Mouse (Mus musculus) embryo, embryonic 10.5 days (tissue): Measurements from ENCODE around the gene Vrk1.

Experiments used
- DNase-seq: peaks from one replicate; pipeline ENCODE4 v3.0.0-alpha.2; 2015; ENCODE audit warnings: low spot score

The Vrk1 gene

DNA sequence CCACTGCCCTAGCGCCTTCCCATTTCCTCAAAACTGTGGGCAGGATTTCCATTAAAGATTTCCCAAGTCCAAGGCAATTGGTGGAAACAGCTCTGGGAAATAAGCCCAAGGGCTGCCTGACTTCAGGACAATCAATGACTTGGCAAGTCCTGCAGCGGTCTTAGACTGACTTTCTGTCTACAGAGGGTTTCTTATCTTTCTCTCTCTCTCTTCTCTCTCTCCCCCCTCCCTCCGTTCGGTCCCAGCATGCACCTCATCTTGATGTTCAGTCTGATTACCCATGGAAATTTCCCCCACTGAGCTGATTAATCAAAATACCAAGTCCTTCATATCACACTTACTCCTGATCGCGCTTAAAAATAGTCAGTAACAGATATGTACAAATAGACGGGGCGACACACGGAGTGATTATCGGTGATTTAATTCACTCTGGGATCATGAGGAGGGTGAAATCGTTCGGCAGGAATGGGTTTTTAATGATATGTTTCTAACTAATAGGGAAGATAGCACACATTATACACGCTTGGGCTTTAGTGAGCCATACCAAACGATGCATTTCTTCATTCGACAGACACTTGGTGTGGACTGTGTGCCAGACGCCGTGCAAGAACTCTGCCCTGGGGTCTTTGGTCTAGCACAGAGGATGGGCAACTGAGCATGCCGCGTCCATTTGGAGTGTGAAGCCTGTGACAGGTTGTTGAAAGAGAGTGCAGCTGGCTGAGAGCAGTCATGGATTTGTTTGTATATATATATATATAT, 12.8 kb upstream of the Vrk1 start:
- DNase-seq, result no peak

DNA sequence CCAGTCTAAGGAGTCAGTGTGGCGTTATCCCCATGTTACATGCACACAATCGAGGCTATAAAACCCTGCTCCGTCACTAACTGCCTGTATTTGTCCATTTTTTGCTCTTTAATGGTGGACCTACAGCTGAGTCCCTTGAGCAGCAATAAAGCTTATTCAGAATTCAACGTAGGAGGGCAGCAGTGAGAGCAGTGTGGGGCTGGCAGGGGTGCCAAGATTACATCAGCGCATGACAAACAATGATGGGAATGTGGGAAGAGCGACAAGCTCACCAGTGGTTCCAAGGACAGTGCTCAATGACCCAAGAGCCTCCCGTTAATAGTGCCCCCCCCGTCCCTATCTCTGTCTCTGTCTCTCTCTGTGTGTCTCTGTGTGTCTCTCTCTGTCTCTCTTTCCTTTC, 8.3 kb upstream of the Vrk1 start:
- no peak for DNase-seq

DNA sequence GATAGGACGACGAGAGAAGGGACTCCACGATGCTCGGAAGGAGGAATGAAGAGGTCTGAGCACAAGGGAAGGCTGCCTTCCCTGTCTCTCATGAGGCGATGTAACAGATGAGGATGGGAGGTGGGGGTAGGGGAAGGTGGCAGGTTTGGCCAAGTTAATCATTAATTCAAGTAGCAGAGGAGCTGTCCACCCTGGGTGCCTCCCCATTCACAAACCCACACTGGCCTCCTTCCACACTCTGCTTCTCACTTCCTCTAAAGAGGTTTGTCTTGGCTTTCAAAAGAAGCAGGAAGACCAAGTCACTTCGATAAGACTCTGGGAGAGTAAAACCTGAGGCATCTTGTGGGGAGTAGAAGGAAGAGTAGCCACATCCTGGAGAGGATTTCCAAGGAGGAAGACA, 5.3 kb upstream of the Vrk1 start:
- no peak for DNase-seq

DNA sequence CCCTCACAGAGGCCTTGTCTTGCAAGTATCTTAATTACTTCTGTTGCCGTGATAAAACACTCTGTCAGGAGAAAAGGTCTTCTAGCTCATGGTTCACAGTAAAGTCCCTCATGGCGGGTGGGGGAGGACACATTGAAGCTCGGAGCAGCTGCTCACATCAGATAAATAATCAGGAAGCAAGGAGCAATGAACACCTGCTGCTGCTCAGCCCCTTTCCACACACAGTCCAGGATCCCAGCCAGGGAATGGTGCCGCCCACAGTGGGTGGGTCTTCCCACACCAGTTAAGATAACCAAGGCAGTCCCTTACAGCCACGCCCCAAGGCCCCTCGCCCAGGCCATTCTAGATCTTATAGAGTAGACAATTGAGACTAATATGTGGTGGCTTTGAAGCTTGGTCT, 3.8 kb upstream of the Vrk1 start:
- no peak for DNase-seq

DNA sequence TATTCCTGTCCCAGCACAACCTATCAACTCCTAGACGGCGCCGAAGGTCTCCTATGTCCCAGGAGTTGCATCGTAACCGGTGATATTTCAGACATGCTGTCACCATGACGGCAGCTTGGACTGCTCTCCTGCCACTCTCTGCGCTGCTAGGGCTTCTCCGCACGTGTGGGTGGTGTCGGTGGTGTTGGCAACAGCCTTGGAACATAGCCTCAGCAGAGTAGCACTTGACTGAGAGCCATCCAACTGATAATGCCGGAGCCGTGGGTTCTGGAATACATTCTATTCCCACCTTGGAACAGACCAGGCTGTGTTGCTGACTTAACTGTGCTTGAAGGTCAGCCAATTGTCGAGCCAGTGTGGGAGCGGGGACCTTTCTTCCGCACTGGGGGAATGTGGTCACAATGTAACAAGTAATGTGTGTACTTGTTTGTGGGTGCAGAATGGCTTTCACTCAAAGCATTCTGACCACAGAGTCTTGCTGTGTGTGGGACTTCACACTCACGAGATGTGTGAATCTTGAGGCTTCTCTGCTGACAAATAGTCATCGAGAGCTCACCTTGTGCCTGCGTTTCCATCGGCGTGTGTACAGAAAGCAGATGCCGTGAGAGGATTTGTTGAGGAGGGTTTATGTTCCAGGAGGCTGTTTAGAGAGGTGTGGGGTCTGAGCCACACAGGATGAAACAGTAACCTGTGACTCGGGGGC, 1.5 kb upstream of the Vrk1 start:
- DNase-seq, result no peak

DNA sequence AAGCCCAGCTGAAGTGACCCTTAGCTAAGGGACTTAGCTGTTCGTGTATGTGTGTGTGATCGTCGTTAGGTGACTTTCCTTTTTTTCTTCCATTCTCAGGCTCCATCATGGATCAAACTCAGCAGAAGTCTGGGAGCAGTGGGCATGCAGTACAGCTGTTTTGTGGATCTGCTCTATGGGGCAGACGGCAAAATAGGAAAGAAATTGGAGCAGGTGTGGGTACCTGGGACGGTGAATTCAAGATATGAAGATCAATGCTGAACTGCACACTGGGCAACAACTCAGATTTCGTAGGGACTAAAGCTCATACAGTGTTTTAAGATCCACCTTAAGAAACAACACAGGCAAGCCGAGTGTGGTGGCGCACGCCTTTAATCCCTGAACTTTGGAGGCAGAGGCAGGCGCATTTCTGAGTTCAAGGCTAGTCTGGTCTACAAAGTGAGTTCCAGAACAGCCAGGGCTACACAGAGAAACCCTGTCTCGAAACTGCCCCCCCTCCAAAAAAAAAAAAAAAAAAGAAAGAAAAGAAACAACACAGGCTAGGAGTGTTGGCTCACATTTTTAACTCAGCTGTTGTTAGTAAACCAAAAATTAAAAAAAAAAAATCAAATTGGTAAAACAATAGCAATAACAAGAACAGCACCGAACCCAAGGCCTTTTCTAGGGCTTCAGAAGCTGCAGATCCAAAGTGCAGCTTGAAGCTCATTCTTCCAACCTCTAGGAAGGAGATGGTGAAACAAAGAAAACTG, 732 bp upstream of the Vrk1 start:
- no peak for DNase-seq

DNA sequence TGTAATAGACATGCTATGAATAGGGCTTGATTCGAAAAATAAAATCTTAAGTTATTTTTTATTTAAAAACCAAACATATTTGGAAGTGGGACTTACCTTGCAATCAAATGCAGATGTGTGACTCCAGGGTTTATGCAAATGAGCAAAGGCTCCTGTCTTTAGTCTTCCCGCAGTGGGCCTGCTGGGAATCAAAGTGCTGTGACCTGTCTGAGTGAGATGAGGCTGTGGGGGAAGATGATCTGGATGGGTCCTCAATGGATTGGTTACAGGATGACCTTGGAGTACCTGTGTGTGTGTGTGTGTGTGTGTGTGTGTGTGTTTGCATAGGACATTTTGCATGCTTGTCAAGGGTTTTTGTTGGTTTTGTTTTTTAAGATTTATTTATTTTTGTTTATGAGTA, 2.1 kb downstream of the Vrk1 start:
- no peak for DNase-seq

DNA sequence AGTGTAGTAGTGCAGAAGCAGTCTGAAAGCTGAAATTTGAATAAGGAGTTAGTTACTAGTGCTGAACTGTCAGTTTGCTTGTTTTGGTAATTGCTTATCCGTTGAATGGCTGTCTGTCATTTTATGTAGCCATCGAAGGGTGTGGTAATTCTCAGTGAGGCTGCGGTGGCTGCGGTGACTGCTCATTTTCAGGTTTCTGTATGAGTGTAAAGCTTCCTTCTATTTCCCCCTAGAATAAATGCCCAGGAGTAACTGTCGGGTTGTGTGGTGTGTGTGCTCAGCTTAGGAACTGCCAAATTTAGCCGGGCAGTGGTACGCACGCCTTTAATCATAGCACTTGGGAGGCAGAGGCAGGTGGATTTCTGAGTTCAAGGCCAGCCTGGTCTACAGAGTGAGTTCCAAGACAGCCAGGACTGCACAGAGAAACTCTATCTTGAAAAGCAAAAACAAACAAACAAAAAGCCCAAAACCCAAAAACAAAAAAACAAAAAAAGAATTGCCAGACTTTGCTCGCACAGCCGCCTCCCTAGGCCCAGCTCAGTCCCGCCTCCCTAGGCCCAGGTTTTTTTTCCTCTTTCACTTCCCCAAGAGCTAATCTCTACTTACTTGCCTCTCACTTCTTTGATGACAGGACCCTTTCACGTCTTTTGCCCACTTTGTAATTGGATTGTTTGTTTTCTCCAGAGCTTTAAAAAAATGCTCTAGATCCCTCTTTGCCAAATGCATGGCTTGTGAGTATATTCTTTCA, 6.4 kb downstream of the Vrk1 start:
- no peak for DNase-seq

DNA sequence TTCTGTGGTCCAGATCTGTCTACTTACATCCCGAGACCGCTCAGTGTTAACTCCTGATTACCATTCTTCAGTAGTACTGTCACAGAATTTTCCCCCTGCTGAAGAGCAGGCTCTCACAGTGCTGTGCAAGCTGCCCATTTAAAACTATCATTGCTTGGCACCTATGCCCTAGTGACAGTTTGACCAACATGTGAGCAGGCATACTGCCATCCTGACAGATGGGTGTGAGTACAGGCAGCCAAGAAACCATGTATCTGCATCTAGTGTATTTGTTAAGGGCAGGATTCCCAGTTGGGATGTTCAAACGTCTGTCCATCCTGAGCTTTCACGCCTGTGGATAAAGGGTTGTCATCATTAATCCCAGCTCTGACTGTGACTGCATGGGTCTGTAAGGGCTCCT, 10.0 kb downstream of the Vrk1 start:
- no peak for DNase-seq

DNA sequence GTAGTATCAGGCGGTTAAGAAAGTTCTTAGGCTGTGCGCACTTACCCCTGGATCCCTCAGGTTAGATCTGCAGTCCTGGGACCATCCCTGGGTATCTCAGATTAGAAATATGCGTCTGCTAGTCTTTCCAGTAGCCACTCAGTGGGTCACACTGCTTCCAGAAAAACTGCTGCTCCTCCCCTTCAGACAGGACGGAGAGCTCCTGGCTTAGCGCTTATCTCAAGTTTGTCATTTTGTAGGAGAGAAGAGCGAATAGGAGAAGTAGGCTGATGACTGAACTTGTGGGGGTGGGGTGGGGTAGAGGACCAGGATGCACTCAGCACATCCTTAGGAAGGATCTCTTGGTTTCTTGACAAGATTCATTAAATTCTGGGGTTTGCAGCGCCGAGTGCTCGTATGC, 13.6 kb downstream of the Vrk1 start:
- no peak for DNase-seq

DNA sequence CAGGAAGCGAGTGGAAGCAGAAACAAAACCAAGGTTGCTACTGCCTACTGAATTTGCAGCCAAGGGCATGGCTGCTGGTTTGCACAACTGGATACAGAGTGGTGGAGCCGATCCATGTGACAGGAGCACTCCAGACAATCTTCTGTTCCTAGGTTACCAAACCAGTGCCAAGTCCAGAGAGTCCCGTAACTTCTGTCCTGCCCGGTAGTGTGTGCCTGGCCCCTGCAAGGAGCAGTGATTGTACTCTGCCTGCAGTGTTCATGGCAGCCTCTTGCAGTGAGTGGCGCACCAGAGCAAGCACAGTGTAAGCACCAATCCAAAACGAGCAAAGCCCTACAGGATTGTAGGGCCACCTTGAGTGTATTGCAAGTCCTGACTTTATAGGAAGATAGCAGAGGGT, 15.4 kb downstream of the Vrk1 start:
- no peak for DNase-seq

DNA sequence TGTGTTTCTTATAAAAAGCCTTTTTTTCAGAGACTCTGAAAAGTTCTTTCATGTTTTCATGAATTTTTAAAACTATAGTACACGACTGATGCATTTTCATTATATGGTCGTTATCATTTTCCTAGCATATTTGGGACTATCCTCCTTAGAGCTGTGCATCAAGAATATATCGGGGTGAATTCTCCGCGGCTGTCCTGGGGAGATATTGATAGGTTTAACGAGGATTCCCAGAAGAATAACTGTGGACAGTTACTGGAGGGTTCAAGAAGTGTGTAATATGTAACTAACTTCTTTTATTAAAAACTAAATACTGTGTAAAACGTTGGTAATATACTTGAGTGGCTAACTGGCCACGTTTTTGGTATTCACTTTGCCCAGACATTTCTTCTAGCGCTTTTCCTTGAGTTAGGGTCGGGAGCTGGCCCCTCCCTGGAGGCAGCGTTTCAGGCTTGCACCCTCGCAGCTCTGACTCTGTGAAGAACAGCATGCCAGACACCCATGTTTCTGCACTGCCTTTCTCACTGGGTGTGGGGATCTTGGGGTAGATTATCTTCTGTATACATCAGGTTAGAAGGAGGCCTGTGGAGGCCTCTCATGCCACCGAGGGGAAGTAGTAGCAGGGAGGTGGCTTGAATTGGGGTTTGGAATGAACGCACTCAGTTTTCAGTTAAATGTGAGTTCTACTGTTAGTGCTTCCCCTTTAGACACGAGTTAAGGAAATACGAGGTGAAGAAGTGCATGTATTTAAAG, 16.5 kb downstream of the Vrk1 start:
- no peak for DNase-seq

DNA sequence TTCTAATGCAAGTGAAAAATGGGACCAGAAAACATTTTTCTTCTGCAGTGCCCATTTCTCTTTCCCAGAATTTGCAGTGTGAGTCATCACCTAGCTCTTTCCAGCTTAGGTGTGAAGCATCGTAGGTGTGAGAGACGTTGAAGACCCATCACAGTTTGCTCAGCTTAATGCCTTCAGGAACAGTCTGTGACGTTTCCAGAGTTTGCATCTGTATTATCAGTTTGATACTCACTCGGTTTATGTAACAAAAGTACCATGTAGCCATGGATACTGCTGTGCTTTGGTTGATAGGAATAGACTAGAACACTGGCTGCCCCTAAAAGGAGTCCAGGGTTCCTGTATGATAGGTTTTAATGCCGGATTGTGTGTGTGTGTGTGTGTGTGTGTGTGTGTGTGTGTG, 17.3 kb downstream of the Vrk1 start:
- DNase-seq, result no peak

DNA sequence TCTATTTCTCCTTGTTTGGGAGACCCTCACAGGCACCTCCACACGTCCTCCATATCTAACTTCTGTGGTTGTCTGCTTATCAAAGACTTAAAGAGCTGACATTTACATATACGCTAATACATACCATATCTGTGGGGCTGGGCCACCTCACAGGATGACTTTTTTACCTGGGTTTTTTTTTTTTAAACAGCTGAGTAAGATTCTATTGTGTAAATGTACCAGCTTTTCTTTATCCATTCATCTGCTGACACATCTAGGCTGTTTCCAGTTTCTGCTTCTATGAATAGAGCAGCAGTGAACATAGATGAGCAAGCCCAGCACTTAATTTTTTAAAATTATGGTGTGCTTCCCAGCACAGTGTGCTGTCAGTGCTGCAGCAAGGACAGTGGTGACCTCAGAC, 19.6 kb downstream of the Vrk1 start:
- no peak for DNase-seq

DNA sequence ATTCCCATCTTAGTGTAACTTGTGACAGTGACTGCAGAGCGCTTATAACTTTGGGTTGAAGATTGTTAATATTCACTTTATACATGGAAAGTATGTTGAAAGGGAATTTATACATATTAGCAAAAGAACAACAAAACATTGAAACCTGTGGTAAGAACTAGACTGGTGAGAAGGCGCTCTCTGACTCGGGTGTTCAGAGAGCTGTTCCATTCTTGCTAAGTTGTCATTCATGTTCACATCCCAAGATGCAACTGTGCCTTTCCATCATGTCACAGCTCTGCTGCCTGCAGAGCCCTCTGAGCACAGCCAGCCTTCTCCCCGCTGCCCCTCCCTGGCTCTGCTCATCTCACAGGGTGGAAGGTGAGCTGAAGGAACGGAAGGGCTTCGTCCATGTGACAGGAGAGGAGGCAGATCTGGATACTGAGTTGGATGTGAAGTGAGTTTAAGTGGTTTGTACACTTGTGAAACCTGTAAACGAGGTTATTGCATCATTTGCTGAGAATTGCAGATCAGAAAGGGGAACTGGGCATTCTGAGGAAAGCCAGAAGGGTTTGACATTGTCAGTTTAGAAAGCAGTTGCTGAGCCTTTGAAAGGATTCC, 20.2 kb downstream of the Vrk1 start:
- DNase-seq, result no peak

DNA sequence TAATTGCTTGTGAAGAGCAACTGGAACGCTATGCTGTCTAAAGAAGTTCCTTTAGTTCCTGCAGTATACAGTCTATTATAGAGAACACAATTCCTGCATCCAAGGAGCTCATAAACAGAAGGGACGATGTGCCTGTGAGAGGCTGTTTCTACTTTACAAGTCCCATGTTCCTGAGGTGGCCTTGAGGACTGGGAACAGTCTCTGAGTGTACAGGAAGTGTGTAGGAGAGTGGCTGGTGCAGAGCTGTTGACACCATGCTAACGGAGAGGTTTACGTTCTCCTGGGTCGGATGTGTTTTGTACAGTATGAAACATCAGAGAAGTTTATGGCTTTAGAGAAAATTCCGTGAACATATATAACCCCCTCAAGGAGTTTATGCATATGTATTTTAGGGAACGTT, 20.8 kb downstream of the Vrk1 start:
- no peak for DNase-seq

DNA sequence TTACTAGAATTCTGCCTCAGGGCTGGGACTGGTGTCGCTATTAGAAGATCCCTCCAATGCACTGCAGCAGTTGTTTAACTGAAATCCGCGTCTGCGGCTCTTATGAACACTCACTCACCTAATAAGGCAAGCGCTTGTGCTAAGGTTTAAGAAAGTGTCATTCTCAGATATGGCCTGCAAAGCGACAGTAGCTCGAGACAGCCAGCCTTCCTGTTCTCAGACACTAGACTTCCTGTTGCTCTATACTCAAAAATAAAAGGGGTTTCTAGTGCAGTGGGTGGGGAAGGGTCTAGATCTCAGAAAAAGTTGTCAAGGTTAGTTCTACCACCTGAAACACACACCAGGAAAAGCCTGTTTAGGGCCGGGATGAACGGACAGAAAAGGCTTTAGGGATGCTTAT, 21.9 kb downstream of the Vrk1 start:
- DNase-seq, result peak; percentile 4

DNA sequence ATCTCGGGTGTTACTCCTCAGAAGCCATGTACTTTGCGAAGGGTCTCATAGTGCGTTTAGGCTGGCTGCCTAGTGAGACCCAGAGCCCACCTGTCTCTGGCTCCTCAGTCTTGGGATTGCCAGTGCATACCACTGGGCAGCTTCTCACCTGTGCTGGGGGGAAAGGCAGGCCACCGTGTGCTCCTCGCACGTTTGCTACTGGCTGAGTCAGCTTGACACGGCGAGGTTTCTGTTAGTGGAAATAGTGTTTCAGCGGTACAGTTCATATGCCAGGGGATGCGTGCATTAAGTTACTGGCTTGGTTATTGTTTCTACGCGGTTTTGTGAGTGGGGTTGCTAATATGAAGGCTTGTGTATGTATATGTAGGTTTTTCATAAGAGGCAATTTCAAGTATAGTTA, 22.3 kb downstream of the Vrk1 start:
- no peak for DNase-seq

DNA sequence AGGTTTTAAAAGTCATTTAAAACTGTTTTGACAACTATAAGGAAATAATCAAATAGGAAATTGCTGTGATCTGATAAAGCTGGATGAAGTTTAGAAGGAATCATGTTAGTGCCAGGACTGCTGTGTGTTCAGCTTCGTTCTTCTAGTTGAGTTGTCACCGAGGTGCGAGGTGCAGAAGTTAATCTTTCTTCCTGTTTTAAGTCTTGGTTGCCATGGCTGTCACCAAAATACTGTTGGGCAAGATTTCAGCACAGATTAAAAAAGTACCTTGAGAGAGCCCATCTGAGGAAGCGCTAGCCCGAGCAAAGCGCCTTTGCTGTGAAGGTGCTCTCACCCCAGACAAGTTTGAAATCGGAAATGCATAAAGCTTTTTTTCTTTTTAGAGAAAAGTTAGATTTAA, 24.2 kb downstream of the Vrk1 start:
- no peak for DNase-seq

DNA sequence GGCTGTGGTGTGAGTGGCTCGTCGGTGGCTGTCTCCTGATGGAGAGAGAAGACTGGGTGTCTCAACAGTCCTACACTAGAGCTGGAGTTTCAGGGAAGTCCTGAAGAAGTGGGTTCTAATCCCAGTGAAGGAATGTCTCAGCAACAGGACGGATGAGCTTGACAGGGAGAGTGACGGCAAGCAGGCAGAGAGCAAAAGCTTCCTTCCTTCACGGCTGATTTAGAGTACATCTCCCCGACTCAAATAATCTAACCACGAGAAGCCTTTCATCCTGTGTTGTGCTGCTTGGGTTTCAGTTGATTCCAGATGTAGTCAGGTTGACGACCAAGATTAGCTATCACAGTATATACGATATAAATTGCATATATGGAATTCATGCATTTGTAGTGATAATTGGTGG, 24.7 kb downstream of the Vrk1 start:
- no peak for DNase-seq

DNA sequence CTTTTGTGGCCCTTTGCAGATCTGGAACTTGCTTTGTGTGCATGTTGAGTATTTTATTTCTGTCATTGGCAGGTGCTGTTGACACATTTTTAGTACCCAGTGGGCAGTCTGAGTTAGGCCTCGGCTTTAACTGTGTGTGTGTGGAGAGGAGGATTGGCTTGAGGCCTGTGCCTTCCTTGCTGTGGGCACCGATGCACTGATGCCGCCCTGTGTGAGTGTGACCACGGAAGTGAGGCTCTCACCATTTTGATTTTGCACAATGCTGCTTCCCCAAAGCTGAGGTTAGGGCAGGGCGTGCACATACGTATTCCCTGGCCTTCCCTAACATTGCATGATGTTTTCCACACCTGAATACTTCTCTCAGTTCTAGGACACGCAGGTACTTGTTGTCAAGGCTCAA, 30.2 kb downstream of the Vrk1 start:
- no peak for DNase-seq
